Mouse (Mus musculus): ENCODE measurements around the gene Gm20388.

- TF ChIP-seq CTCF (IDR thresholded peaks at IDR 0.05; ENCODE audit: low read depth, low read length) (no peak), POLR2AphosphoS5 (IDR thresholded peaks at IDR 0.05; ENCODE audit: insufficient replicate concordance, low read depth, low read length) (no peak), TAL1 (conservative IDR thresholded peaks at IDR 0.05; ENCODE audit: low read depth, low read length) (no peak)
Observed at GRCm38 (mm10) chr8:122347811-122348552, 2437.3 kb downstream of the Gm20388 start.

All from G1E (cell line).